Mouse (Mus musculus) megakaryocyte, embryonic 14.5 days (primary cell): ENCODE measurements around the gene Gpr63.

Experiments
- FLI1 ChIP-seq: IDR thresholded peaks from 2 replicates; pipeline ENCODE4 v1.6.1; 2012; ENCODE audit warnings: low read length, inconsistent platforms, mixed read lengths
- GATA1 ChIP-seq: IDR thresholded peaks from 3 replicates; pipeline ENCODE4 v1.6.1; 2012; ENCODE audit warnings: mixed read lengths, low read length, inconsistent platforms, borderline replicate concordance

DNA sequence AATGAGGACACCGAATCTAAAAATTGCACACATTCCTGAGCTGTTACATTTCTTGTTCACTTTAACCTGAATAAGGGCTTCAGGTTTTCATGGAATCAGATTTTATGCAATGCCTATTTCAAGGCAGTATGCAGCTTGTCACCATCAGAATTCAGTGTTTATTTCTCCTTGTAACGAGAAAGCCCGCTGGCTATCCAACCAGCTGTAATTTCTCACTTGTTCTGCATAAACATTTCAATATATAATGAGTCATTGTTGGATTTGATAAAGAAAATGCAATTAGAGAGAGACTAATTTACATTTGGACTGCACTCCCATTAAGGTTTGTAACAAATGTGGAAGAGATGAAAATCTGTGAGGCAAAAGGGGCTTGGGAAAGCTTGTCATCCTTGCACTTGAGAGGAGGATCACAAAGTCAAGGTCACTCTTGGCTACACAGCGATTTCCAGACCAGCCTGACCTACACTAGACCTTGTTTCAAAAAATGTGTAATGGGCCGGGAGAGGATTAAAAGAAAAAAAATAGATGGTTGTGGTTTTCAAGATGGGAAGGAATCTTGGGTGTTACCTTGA, 46.1 kb upstream of the Gpr63 start:
- TF ChIP-seq GATA1: no peak
- TF ChIP-seq FLI1: no peak
